Mouse (Mus musculus) ES-E14 (cell line): ENCODE data around the gene Prps1.

Experiments
- CHD2 ChIP-seq: IDR thresholded peaks from 2 replicates; pipeline ENCODE4 v1.6.1; 2014; ENCODE audit warnings: mild to moderate bottlenecking, low read depth, low read length, inconsistent platforms
- MAFK ChIP-seq: IDR thresholded peaks from 2 replicates; pipeline ENCODE4 v1.6.1; 2014; ENCODE audit warnings: mild to moderate bottlenecking, low read depth, low read length, inconsistent platforms; ENCODE audit not compliant: insufficient read depth
- ZC3H11A ChIP-seq: IDR thresholded peaks from 2 replicates; pipeline ENCODE4 v1.6.1; 2012; ENCODE audit warnings: low read depth, mild to moderate bottlenecking, inconsistent platforms, low read length, borderline replicate concordance
- ZNF384 ChIP-seq: IDR thresholded peaks from 2 replicates; pipeline ENCODE4 v1.6.1; 2012; ENCODE audit warnings: low read depth, low read length, inconsistent platforms

- no peak for TF ChIP-seq ZC3H11A
- no peak for TF ChIP-seq ZNF384
- TF ChIP-seq MAFK: no peak
- no peak for TF ChIP-seq CHD2
Observed at GRCm38 (mm10) chrX:140427124-140427523, 29.3 kb upstream of the Prps1 start.
